Mouse (Mus musculus): ENCODE measurements around the gene Gfpt1. TPM values are rescaled to one million over a fixed set of nuclear protein-coding genes. Genes with fewer than 3 reads are reported as not detected.
"Not testable (repeated sequence)": the region's sequence is repeated elsewhere in the genome, so short reads cannot be mapped to it uniquely, and the experiment has no call there.

Gene Gfpt1
- 10 to 100 TPM; 53.2 to 62.5 (median 55.0) TPM for total RNA-seq (2022)

DNA sequence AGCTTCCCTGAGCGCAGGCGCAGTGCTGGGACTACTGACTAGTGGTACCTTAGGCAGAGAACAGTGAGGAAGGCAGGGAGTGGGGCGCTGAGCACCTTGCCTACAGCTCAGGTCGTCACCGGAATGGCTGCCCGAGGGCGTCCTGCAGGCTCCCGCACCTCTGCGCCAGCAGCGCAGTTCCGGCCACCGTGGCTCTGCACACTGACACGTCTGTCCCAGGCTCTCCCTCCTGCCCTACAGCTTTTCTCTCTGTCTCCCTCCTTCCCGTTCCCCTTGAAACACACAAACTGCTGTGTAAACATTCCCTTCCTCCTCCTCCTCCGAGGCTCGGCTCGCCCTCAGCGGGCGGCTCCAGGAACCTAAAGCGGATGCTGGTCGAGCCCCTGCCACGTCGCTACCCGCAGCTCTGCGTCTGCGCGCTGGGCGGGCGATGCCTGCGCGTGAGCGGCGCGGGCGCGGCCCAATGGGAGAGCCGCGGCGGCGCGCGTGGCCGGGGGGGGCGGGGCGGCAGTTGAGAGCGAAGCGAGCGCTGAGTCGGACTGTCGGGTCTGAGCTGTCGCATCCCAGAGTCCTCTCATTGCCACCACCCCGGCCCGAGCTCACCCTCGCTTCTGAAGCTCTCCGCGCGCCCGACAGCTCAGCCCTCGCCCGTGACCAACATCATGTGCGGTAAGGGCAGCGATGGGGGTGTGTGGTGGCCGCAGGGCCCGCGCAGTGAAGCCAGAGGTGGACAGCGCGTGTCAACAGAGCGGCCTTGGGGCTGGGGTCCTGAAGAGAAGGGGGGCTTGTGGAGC lies at the start of gene Gfpt1:
Gene Gfpt1 (plus strand): TSS at position 510 of the 794 bp plus-strand sequence.
- DNase-seq, result peak; percentile 91

DNA sequence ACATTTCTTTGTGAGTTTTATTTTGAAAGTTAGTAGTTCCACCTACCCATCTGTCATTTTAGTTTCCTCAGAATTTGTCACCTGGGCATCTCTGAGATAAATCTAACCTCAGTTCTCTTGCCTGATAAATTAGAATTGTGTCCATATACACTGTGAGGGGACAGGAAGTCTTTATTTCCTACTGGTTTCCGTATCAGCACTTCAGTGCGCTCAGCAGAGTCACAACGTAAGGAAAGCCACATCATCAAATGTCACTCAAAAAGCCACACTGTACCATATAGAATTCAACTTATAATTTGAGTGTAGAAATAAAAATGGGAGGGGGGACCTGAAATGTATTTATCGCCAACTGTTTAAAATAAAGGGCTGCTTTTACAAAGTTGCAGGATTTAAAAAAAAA lies 48.4 kb upstream of the Gfpt1 start:
- no peak for DNase-seq

DNA sequence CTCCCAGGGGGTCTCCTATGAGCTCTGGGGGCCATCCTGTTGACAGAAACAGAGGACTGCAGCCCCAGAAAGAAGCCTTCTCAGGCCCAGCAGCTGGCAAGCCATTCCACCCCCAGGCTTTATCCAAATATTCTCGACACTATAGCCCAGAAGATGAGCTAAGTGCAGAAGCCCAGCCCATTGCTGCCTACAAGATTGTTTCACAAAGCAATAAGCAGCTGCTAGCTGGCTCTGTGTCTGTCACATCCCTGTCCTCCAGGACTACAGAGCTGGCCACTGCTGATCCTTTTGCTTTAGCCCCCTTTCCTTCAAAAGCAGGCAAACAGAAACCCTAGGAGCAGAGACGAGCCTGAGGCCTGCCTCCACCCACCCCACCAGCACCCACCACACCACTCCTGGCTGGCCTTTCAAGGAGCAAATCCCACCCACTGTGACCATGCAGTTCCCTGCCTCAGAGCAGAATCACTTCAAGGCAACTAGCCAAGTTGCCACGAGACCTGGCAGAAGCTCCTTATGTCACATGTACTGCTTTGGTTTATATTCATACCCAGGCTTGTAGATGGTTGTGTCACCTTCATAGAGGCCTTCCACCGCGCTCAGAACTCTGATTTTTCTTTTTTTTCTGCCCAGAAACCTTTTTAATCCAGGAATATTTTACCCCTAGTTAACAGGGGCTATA lies 45.9 kb upstream of the Gfpt1 start:
- no peak for DNase-seq

DNA sequence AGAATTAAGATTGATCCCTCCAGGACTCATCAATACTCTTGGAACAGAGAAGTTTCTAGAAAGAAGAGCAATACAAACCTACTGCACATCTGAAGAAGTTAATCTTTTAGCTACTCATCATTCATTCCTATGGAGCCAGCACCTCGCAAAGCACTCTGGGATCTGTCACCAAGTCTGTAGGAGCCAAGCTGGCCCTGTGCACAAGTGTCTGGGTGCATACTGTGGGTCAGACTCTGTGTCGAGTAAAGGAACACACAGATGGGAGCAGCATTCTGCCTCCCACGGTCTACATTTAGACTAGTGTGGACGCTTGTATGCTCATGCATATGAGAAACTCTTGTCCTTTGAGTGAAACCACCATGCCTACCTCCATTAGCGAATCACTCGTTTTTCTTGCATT lies 45.3 kb upstream of the Gfpt1 start:
- no peak for DNase-seq

DNA sequence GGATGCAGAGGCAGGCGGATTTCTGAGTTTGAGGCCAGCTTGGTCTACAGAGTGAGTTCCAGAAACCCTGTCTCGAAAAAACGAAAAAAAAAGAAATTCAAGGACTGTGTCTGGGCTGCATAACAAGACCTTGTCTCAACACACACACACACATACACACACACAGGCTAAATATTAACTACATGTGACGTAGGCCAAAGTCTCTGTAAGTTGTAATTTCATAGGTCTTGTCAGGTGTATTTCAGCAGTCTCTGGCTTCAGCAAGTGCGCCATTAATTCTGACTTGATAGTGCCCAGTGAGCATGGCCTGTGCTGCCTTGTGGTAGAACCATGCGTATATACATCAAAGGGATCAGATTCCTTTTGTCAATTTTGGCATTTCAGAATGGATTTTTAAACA lies 40.7 kb upstream of the Gfpt1 start:
- no peak for DNase-seq

DNA sequence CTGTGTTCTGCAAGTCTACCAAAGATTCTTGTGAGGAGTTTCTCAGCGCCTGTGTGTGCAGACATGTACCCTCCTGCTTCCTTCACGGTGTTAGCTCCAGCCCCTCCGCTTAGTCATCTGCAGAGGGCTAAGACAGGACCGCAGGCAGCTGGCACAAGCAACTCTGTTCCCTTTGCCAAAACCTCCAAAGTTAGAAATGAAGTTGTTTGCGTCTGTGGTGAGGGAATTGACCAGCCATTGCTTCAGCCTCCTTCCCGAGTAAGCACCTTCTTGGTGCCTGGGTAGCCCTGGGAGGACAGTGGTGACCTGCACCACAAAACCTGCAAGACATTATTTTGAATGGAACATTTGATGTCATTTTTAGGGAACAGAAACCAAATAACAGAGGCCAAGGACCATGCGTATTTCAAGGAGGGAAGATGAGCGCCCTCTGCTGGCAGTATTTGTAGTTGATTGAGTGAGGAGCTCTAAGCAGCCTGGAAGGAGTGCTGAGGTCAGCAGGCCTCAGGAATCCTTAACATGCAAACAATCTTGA lies 40.1 kb upstream of the Gfpt1 start:
- DNase-seq, result peak; percentile 76

DNA sequence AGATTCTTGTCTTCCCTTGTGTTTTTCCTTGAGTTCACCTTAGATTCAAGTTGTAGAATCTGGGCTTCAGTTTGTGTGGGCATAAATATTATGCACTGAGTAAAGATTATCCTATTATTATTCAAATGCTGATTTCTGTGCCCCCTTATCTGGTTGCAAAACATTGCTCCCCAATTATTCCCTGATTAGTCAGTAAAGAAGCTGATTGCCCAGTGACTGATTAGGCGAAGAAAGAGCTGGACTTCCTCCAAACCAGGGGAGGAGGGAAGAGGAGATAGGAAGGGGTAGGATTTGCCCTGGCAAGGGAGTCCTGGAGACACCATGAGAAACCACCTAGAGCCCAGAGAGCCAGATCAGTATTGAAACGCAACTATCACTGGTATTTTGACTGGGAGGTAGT lies 38.5 kb upstream of the Gfpt1 start:
- no peak for DNase-seq

DNA sequence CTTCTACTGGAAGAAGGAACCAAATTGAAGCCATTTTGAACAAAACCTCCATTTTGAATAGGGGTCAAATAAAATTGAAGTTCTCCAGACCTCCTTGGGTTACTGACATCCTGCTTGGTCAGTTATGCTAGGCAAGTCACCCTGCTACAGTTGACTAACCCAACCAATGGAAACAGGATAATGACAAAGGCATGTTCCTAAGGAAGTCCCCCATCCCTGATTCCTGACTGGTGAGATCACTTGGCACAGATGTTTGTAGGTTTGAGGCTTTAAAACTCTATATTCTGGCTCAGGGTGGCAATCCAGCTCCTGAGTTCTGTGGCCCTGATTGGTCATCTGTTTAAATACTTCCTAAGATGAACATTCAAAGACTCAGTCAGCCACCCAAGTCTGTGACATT lies 37.1 kb upstream of the Gfpt1 start:
- no peak for DNase-seq

DNA sequence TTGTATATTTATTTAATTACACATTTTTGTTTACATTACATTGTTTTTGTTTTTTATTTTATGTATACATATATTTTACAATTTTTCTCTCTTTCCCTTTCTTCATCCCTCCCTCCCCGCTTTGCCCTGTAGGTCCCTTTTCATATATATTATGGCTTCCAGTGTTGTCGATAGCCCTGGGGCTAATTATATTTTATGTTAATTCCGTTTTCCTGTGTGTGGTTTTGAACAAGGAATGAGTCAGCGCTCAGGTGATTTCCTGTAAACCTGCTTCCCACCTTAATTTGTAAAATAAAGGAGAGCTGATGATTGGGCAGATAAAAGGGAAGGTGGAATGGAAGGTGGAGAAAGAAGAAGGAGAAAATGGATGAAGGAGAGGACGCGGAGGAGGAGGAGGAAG lies 33.8 kb upstream of the Gfpt1 start, which contains the start of gene Nfu1:
Gene Nfu1 (plus strand): TSS at position 350 of the 400 bp plus-strand sequence.
- no peak for DNase-seq

DNA sequence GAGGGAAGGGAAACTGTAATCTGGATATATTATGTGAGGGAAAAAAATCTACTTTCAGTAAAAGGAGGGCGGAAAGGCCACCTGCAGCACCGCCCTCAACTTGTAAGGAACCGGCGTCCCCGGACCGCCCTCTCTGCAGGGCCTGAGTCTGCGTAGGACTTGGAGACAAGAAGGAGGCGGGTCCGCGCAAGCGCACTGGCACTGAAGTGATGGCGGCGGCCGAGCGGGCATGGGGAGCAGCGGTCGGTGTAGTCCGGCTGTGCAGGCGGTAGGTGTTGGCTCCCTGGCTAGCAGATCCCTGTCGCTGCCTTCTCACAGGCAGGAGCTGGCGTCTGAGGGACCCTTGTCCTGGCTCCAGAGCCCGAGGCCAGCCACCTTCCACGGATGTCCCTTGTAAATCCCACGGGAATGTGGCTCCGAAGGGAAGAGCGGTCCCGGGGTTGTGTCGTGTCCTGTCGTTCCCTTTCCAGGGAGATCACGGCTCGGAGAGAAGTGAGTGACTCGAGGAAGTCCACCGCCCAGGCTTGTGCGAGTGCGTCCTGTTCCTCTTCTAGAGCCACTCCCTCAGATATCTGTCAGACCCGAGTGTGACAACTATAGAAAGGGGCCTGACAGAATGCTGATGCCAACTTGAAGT lies 32.8 kb upstream of the Gfpt1 start:
- peak; percentile 92 for DNase-seq

DNA sequence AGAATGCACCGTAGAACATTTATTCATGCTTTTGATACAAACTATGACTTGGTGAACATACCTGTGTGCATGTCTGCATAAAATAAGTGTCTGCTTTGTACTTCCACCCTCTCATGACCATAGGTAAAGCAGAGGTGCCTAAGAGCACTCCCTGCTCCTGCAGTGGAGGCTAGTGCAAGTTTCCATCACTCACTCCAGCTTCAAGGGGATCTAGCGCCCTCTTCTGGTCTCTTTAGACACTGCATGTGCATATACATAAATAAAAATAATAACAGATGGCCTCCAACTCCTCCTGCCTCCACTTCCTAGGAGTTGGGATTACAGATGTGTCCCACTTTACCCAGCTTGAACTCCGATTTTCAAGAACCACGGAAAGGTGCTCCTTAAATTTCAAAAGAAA lies 25.7 kb upstream of the Gfpt1 start:
- DNase-seq, result no peak

DNA sequence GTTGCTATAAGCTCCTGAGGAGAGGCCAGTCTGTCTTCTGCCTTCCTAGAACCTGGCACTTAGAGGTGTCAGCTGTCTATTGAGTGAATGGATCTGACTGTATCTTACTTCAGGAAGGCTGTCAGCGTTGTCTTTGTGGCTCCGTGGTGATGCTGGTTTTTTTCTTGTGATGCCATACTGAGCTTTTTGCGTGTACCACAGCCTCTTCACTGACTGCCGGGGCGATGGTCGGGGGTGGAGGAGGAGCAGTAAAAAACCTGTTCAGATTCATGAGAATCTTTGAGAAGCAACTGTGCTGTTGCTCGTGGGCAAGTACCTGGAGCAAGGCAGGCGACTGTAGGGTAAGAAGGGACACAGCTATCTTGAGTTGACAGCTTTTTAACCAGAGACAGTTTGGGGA lies 23.8 kb upstream of the Gfpt1 start:
- no peak for DNase-seq

DNA sequence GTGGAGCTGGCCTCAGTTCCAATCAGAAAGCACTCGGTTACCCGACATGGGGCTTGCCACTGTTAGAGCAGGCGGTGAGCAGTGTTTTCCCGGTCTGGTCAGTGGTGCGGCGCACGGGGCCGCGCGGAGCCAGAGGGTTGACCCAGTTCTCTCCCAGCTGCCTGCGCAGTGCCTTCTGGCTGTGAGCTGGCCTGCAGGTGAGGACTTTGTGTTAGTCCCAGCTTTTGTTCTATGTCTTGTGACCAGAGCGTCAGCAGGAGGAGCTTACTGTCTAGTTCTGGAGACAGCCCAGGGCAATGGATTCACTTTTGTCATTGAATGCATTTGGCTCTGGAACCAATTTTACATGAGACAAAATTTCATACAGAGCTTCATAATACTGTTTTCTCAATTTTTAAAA lies 20.9 kb upstream of the Gfpt1 start:
- no peak for DNase-seq

DNA sequence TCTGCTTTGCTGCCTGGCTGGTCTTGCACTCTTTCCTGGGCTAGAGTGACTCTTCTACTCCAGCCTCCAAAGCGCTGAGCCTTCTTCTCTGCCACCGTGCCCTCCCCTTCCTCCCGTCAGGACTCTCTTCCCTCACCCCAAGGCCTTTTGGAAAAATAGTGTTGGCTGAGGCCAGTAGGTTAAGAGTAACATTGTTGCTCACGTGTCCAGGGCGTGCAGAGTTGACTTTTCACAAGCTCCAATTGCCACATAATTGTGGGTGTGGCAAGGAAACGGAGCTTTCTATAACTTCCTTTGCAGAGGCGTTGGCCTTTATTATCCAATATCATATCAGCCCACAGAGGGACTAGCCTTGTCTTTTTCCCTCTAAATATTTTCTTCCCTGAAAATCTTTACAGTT lies 15.7 kb upstream of the Gfpt1 start:
- DNase-seq, result peak; percentile 71

DNA sequence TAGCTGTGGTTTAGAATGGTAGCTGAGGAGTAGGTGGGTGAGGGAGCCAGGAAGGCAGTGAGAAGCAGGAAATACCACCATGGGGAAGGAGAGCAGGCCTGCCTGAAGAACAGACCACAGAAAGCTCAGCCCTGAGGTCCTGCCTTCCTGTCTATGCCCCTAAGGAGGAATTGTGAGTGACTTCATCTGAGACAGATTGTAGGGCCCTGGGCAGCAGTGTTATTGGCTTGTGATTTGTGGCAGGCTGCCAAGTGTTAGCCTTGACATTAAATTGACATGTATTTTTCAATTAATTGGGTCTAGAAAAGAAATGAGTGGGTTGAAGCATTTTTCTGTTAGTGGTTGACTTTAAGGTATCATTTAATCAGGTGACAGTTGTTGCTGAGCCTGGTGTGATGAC lies 13.8 kb upstream of the Gfpt1 start:
- peak; percentile 22 for DNase-seq

DNA sequence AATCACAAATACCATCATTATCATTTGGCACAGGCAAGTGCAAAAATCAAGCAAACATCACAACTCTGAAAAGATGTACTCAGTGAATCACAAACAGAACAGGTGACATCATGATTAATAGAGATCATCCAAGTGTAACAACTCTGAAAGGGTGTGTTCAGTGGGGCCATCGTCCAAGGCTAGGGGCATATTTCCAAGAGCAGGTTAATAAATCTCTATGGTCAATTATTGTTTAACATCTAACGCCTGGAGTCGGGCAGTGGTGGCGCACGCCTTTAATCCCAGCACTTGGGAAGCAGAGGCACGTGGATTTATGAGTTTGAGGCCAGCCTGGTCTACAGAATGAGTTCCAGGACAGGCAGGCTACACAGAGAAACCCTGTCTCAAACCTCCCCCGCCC lies 11.3 kb upstream of the Gfpt1 start:
- not testable (repeated sequence) for DNase-seq

DNA sequence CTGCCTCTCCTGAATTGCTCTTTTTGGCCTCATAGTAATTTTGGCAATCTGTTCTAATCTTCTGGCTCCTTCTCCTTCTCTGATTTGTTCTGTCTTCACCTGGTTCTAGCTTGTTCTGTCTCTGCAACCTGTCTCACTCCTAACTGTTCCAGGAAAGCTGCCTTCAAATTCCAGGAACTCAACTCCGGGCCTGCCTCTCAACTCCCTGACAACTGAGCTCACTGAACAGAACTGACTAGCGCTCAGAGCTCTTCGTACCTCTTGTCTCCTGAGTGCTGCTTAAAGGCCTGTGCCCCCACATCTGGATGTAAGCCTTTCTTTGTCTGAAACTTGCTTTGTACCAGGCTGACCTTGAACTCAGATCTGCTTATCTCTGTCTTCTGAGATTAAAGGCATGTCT lies 10.2 kb upstream of the Gfpt1 start:
- peak; percentile 32 for DNase-seq

DNA sequence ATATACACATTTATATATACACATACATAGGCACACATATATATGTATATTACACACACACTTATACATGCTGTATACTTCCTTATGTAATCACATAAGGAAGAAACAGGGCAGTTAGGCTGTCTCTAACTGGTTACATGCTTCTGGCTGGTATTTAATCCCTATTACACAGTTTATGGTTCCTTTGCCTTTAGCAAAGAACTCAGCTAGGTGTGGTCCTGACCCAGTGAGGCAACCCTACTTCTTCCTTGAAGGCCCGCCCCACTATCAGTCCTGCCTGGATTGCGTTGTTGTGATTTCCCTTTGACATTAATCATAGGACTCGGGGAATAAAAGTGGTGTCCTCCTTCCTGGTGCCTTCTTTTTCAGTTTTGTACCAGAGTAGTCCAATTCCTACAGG lies 8.3 kb upstream of the Gfpt1 start:
- no peak for DNase-seq

DNA sequence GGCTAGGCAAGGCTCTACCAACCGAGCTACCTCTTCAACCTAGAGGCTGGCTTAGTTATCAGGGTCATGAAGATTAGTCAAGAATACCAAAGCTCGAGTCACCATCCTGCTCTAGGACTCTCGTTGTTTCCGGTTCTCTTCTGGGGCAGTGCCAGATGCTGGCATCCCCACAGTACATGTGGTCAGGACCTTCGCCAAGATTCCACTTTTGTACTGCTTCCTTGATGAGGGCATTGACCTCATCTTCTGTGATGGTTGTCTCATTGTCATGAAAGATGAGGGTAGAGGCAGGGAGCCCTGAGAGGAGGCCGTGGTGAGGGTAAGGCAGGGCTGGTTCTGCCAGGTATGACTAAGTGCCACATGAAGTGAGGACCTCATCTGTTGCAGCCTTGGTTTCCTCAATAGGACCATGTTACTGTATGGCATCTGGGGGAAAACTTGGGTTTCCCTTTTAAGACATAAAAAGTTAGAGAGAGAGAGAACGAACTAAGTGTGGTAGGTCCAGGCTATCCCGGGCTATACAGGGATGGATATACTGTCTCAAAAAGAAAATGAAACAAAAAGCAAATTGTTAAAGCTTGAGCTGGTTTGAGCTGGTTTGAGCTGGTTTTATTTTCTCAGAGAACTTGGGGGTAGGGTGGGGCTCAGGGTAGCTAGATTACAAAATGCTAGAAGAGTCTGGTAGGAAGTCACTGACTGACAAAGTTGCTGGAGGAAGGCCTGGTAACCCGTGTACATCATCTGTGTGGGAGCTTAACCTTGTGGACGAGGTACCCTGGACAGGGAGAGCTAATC lies 4.6 kb upstream of the Gfpt1 start:
- peak; percentile 54 for DNase-seq

DNA sequence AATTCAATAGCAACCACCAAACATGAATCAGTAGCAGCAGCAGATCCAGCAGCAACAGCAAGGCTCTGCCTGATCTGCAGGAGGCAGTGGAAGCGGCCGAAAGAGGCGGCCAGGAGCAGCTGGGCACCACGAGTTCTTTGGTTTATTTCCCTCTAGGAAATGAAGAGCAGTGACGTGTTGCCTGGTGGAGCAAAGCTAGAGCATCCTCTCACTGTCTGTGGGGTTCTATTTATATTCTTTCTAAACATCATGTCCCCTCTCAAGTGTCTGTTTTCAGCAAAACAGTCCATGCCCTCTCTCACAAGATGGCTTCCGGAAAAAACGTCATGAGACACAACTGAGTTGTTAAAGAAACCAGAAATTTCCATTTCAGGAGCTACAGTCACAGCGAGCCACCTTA lies 3.5 kb upstream of the Gfpt1 start:
- no peak for DNase-seq

DNA sequence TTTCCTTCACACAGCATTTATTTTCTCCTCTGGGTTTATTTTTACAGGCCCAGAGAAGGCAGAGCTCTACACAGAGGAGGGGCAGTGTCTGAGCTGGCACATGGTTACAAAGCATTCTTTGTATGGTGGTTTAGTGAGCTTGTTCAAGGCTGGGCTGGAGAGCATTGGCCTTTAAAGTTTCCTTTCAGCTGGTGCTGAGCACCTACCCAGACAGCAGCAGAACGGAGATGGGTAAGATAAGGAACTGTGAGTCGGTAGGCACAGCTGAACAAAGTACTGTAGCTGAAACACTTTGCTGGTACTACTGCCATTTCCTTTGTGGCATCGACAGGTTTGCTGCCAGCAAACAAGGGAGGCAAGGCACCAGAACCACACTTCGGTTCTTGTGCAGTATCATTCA lies 1.7 kb upstream of the Gfpt1 start:
- DNase-seq, result peak; percentile 39

DNA sequence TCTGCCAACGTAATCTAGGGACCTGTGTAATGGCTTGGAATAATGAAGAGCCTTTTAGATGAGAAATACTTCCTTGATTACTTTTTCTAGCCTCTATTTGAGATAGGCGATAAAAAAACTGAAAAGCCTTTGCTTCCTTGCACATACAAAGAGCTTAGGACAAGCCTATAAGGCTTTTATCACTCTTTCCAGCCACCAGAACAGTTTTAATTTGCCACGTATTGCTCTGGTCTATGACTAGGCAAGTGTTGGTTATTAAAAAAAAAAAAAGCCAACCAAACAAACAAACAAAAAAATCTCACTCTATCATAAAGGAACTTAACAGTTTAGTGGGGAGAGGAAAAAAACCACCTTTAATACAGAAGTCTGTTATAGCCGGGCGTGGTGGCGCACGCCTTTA lies 1.2 kb upstream of the Gfpt1 start:
- no peak for DNase-seq

DNA sequence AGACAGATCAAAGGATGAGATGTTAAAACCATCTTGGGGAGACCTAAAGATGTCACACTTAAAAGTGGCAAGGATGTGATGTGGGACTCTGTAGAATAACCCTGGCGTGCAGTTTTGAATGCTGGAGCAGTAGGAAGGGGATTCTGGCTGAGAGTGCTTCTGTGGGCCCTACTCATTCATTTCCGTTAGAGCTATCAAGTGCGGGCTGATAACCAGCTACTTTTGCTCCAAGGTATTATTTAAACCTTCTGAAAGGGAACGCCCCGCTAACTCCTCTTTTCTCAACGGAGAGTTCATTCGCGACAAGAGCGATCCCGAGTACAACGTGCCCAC lies 676 bp upstream of the Gfpt1 start:
- DNase-seq, result no peak
